In the genomic region with DNA sequence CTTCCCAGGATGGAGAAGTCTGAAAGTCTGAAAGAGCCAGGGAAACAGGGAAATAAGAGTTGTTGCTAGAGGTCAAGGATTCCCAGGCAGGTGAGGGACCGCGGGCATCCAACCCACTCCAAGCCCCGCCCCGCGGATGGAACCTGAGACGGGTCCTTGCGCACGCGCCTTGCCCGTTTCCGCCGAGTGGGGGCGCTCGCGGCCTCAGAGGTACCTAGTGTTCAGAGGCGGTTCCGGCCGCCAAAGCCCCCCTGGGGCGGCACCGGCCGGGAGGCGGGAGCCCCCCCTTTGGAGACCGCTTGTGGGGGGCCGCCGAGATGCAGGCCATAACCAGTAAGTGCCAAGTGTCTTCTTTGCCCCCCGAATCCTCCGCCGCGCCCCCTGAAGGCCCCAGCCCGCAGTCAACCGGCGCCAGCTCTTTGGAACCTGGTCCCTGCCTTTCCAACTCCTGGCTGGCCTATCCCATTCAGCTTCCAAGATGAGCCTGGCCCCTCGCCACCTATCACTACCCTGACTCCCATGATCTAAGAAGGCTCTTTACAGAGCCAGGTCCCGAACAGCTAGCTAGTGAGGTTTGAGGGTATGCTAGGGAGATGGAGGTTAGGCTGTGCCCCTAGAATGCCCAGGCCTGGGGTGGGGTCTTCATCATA, we compare ENCODE assay signal across 8 mouse cellular contexts. TPM values are rescaled to one million over a fixed set of nuclear protein-coding genes. Genes with fewer than 3 reads are reported as not detected.
A peak's percentile ranks its signal among the peaks of the same experiment; 100 is the strongest.
DNase-seq lines count a peak whose midpoint lies in the region; ATAC-seq and TF ChIP-seq lines count a peak whose summit lies in the region.

No protein-coding gene starts in this region.

- no peaks in the 10 kb centered on the region for H3K36me3 ChIP-seq in lung, embryonic 16.5 days (ENCODE audit: control insufficient read depth, insufficient read depth, low read length)
- H3K36me3 ChIP-seq in embryonic facial prominence, embryonic 11.5 days (replicated peaks; ENCODE audit: control insufficient read depth, insufficient read depth, low read depth, low read length), result no peaks in the 10 kb centered on the region
- no peaks in the 10 kb centered on the region for H3K36me3 ChIP-seq in liver, embryonic 15.5 days (replicated peaks)
- no peaks in the 10 kb centered on the region for H3K36me3 ChIP-seq in stomach, embryonic 16.5 days (ENCODE audit: control insufficient read depth, insufficient read depth, low read length)

- H3K27ac ChIP-seq in lung, embryonic 16.5 days (ENCODE audit: low read length), result no peak overlapping the region
- H3K27ac ChIP-seq in embryonic facial prominence, embryonic 11.5 days (replicated peaks; ENCODE audit: low read depth, low read length), result no peak overlapping the region
- no peak overlapping the region for H3K27ac ChIP-seq in liver, embryonic 15.5 days (replicated peaks)
- no peak overlapping the region for H3K27ac ChIP-seq in stomach, embryonic 16.5 days (ENCODE audit: low read length)

- TF ChIP-seq POLR2A in lung, adult 2 months (IDR thresholded peaks at IDR 0.05; ENCODE audit: borderline replicate concordance, extremely low read depth, low read depth, low read length), result no peak

- H3K9ac ChIP-seq in lung, embryonic 16.5 days (ENCODE audit: low read length), result no peak overlapping the region
- H3K9ac ChIP-seq in embryonic facial prominence, embryonic 11.5 days (replicated peaks; ENCODE audit: low read length), result no peak overlapping the region; the same call in 1 of the 2 replicates
- no peak overlapping the region for H3K9ac ChIP-seq in liver, embryonic 15.5 days
- no peak overlapping the region for H3K9ac ChIP-seq in stomach, embryonic 16.5 days (ENCODE audit: low read length)

- H3K27me3 ChIP-seq in lung, embryonic 16.5 days (ENCODE audit: control insufficient read depth, insufficient read depth, low read depth, low read length), result peaks cover 2% of the 10 kb centered on the region; the same call in 1 of the 2 replicates
- H3K27me3 ChIP-seq in embryonic facial prominence, embryonic 11.5 days (ENCODE audit: control insufficient read depth, insufficient read depth, low read length), result no peaks in the 10 kb centered on the region
- peaks cover 67% of the 10 kb centered on the region for H3K27me3 ChIP-seq in liver, embryonic 15.5 days
- H3K27me3 ChIP-seq in stomach, embryonic 16.5 days (ENCODE audit: control insufficient read depth, insufficient read depth, low read length), result no peaks in the 10 kb centered on the region

- no peak for ATAC-seq in lung, embryonic 16.5 days (ENCODE audit: low read depth)
- ATAC-seq in embryonic facial prominence, embryonic 11.5 days (replicated peaks; ENCODE audit: insufficient number of reproducible peaks, low FRiP score, low TSS enrichment, low read depth), result no peak; the same call in 1 of the 2 replicates
- ATAC-seq in liver, embryonic 15.5 days (ENCODE audit: insufficient read depth), result no peak
- ATAC-seq in stomach, embryonic 16.5 days (ENCODE audit: insufficient read depth, low FRiP score), result no peak

- peak overlapping the region; percentile 41 for H3K4me2 ChIP-seq in lung, embryonic 16.5 days (ENCODE audit: low read depth, low read length)
- peak overlapping the region; percentile 27 for H3K4me2 ChIP-seq in embryonic facial prominence, embryonic 11.5 days (ENCODE audit: low read depth, low read length)
- peak overlapping the region; percentile 29; the same call in 1 of the 2 replicates for H3K4me2 ChIP-seq in liver, embryonic 15.5 days
- peak overlapping the region; percentile 41 for H3K4me2 ChIP-seq in stomach, embryonic 16.5 days (ENCODE audit: low read depth, low read length)

- no peak for TF ChIP-seq CTCF in lung, adult 2 months (IDR thresholded peaks at IDR 0.05; ENCODE audit: insufficient read depth, low read length)

- H3K4me3 ChIP-seq in lung, embryonic 16.5 days (ENCODE audit: low read length), result peak overlapping the region; percentile 20
- no peak overlapping the region for H3K4me3 ChIP-seq in lung, adult 2 months (replicated peaks; ENCODE audit: extremely low read depth, low read depth, low read length)
- 0 out of 2 replicates have a peak overlapping the region, but pooled peaks have one; percentile 14 for H3K4me3 ChIP-seq in embryonic facial prominence, embryonic 11.5 days (ENCODE audit: low read depth, low read length)
- no peak overlapping the region for H3K4me3 ChIP-seq in liver, embryonic 15.5 days (replicated peaks)
- H3K4me3 ChIP-seq in stomach, embryonic 16.5 days (replicated peaks; ENCODE audit: low read length), result 0 out of 2 replicates have a peak overlapping the region, but pooled peaks have one; percentile 8

- DNase-seq in lung, adult 2 months, result no peak
- peak; percentile 57 for DNase-seq in embryonic facial prominence, embryonic 11.5 days (ENCODE audit: low spot score)
- DNase-seq in heart, postnatal 4 days, result peak; percentile 50
- DNase-seq in spleen, adult 18-20 months, result no peak
- DNase-seq in MN1 (ENCODE audit: low spot score), result no peak

- H3K4me1 ChIP-seq in lung, embryonic 16.5 days (replicated peaks; ENCODE audit: control insufficient read depth, insufficient read depth, low read length), result no peaks in the 10 kb centered on the region; the same call in 1 of the 2 replicates
- H3K4me1 ChIP-seq in lung, adult 2 months (ENCODE audit: control insufficient read depth, insufficient read depth, low read length), result no peaks in the 10 kb centered on the region
- H3K4me1 ChIP-seq in embryonic facial prominence, embryonic 11.5 days (ENCODE audit: control insufficient read depth, insufficient read depth, low read length), result no peaks in the 10 kb centered on the region; the same call in 1 of the 2 replicates
- no peaks in the 10 kb centered on the region for H3K4me1 ChIP-seq in liver, embryonic 15.5 days (replicated peaks)
- H3K4me1 ChIP-seq in stomach, embryonic 16.5 days (ENCODE audit: control insufficient read depth, insufficient read depth, low read length), result 0 out of 2 replicates have a peak, but pooled peaks cover 3% of the 10 kb centered on the region

- no peaks in the 10 kb centered on the region for H3K9me3 ChIP-seq in lung, embryonic 16.5 days (ENCODE audit: control insufficient read depth, low read length)
- no peaks in the 10 kb centered on the region for H3K9me3 ChIP-seq in embryonic facial prominence, embryonic 11.5 days (replicated peaks; ENCODE audit: control insufficient read depth, low read length)
- no peaks in the 10 kb centered on the region for H3K9me3 ChIP-seq in liver, embryonic 15.5 days (replicated peaks)
- H3K9me3 ChIP-seq in stomach, embryonic 16.5 days (replicated peaks; ENCODE audit: control insufficient read depth, low read length), result no peaks in the 10 kb centered on the region

- 9% methylated on average over 31 of the region's 34 CpGs for WGBS in lung, embryonic 16.5 days
- WGBS in lung, adult 2 months, result 8% methylated on average over 34 of the region's 34 CpGs
- 8% methylated on average over 26 of the region's 34 CpGs for WGBS in embryonic facial prominence, embryonic 11.5 days
- whole genome bisulfite sequencing in liver, embryonic 15.5 days (ENCODE audit: insufficient replicate concordance), result 9% methylated on average over 32 of the region's 34 CpGs
- WGBS in stomach, embryonic 16.5 days, result 9% methylated on average over 34 of the region's 34 CpGs

RNA-seq across cellular contexts. Expression of gene Ccdc136, which starts 6.7 kb away (rescaled TPM):
- polyA plus RNA-seq in lung, embryonic 16.5 days (2015; fragmentation: Nextera tagmentation; extraction: Ambion mirVana), result 12.8 and 13.8 TPM in 2 replicates
- 2.5 and 3.2 TPM in 2 replicates for polyA plus RNA-seq in lung, adult 2 months (2012; rRNA removed)
- polyA plus RNA-seq in embryonic facial prominence, embryonic 11.5 days (2014; fragmentation: Nextera tagmentation; extraction: Ambion mirVana), result 17.3 and 22.8 TPM in 2 replicates
- total RNA-seq in heart, postnatal 4 days (2021), result 10 to 100 TPM; 10.6 to 15.8 TPM
- polyA plus RNA-seq in liver, embryonic 15.5 days (2015; fragmentation: Nextera tagmentation; extraction: Ambion mirVana), result 0.13 and 0.45 TPM in 2 replicates
- 14.4 and 15.4 TPM in 2 replicates for polyA plus RNA-seq in stomach, embryonic 16.5 days (2015; fragmentation: Nextera tagmentation; extraction: Ambion mirVana)

RNA-seq across cellular contexts. Expression of gene Opn1sw, which starts 14.6 kb away (rescaled TPM):
- 0.35 and 0.48 TPM in 2 replicates for polyA plus RNA-seq in lung, embryonic 16.5 days (2015; fragmentation: Nextera tagmentation; extraction: Ambion mirVana)
- 0.11 and 0.21 TPM in 2 replicates for polyA plus RNA-seq in lung, adult 2 months (2012; rRNA removed)
- 0.27 and 0.28 TPM in 2 replicates for polyA plus RNA-seq in embryonic facial prominence, embryonic 11.5 days (2014; fragmentation: Nextera tagmentation; extraction: Ambion mirVana)
- total RNA-seq in heart, postnatal 4 days (2021), result not detected
- 0.03 TPM in 1 of 2 replicates, not detected in the other for polyA plus RNA-seq in liver, embryonic 15.5 days (2015; fragmentation: Nextera tagmentation; extraction: Ambion mirVana)
- polyA plus RNA-seq in stomach, embryonic 16.5 days (2015; fragmentation: Nextera tagmentation; extraction: Ambion mirVana), result 0.86 and 1.1 TPM in 2 replicates

RNA-seq across cellular contexts. Expression of gene Flnc, which starts 30.2 kb away (rescaled TPM):
- polyA plus RNA-seq in lung, embryonic 16.5 days (2015; fragmentation: Nextera tagmentation; extraction: Ambion mirVana), result 5.7 and 5.8 TPM in 2 replicates
- polyA plus RNA-seq in lung, adult 2 months (2012; rRNA removed), result 4.9 and 11.2 TPM in 2 replicates
- polyA plus RNA-seq in embryonic facial prominence, embryonic 11.5 days (2014; fragmentation: Nextera tagmentation; extraction: Ambion mirVana), result 2.2 and 3.2 TPM in 2 replicates
- total RNA-seq in heart, postnatal 4 days (2021), result 100 to 1,000 TPM; 303 to 309 TPM
- 0.91 and 1.1 TPM in 2 replicates for polyA plus RNA-seq in liver, embryonic 15.5 days (2015; fragmentation: Nextera tagmentation; extraction: Ambion mirVana)
- polyA plus RNA-seq in stomach, embryonic 16.5 days (2015; fragmentation: Nextera tagmentation; extraction: Ambion mirVana), result 15.8 and 21.8 TPM in 2 replicates

RNA-seq across cellular contexts. Expression of gene Calu, which starts 54.9 kb away (rescaled TPM):
- 442 and 447 TPM in 2 replicates for polyA plus RNA-seq in lung, embryonic 16.5 days (2015; fragmentation: Nextera tagmentation; extraction: Ambion mirVana)
- polyA plus RNA-seq in lung, adult 2 months (2012; rRNA removed), result 44.0 and 76.1 TPM in 2 replicates
- polyA plus RNA-seq in embryonic facial prominence, embryonic 11.5 days (2014; fragmentation: Nextera tagmentation; extraction: Ambion mirVana), result 323 and 328 TPM in 2 replicates
- total RNA-seq in heart, postnatal 4 days (2021), result 100 to 1,000 TPM; 352 to 357 TPM
- 100 and 106 TPM in 2 replicates for polyA plus RNA-seq in liver, embryonic 15.5 days (2015; fragmentation: Nextera tagmentation; extraction: Ambion mirVana)
- polyA plus RNA-seq in stomach, embryonic 16.5 days (2015; fragmentation: Nextera tagmentation; extraction: Ambion mirVana), result 391 and 420 TPM in 2 replicates

Comparison
In these comparisons a context has a peak if more than half of its experiments do, and no peak if none do; other contexts are left out.
1. H3K4me3 ChIP-seq: peak in lung, embryonic 16.5 days (single experiment), embryonic facial prominence, embryonic 11.5 days (single experiment) and stomach, embryonic 16.5 days (single experiment); none in lung, adult 2 months (single experiment) and liver, embryonic 15.5 days (single experiment).
2. DNase-seq: peak in embryonic facial prominence, embryonic 11.5 days (single experiment) and heart, postnatal 4 days (single experiment); none in lung, adult 2 months (single experiment), spleen, adult 18-20 months (0 of 2) and MN1 (single experiment).
3. Peak in every context shown above with its lines, with median percentiles within 50 percentile points of each other: H3K4me2 ChIP-seq.